Mouse (Mus musculus) naive thymus-derived CD4-positive, alpha-beta T cell, adult 2 months (primary cell): Measurements from ENCODE around the gene Fis1.
"Not testable (repeated sequence)": the region's sequence is repeated elsewhere in the genome, so short reads cannot be mapped to it uniquely, and the experiment has no call there.

Experiments
- DNase-seq: peaks from one replicate; pipeline ENCODE4 v3.0.0-alpha.2; 2011; ENCODE audit warnings: low read depth

Fis1 gene

GRCm38 (mm10) chr5:136940845-136941560, 12.1 kb upstream of the Fis1 start:
- no peak for DNase-seq

- DNase-seq: no peak
These were observed 10.3 kb upstream of the Fis1 start for GRCm38 (mm10) chr5:136942781-136943180.

GRCm38 (mm10) chr5:136943382-136943781, 9.7 kb upstream of the Fis1 start:
- DNase-seq: no peak

- DNase-seq: no peak
These were observed 8.0 kb upstream of the Fis1 start for GRCm38 (mm10) chr5:136945084-136945483.

- no peak for DNase-seq
These were observed 5.2 kb upstream of the Fis1 start for GRCm38 (mm10) chr5:136947874-136948273.

GRCm38 (mm10) chr5:136949551-136950336, 3.3 kb upstream of the Fis1 start:
- not testable (repeated sequence) for DNase-seq

GRCm38 (mm10) chr5:136950521-136950920, 2.6 kb upstream of the Fis1 start:
- no peak for DNase-seq

- no peak for DNase-seq
These were observed 922 bp upstream of the Fis1 start for GRCm38 (mm10) chr5:136952153-136952552.

GRCm38 (mm10) chr5:136953440-136953951, 421 bp downstream of the Fis1 start:
- DNase-seq: peak; percentile 19

- DNase-seq: no peak
These were observed 2.5 kb downstream of the Fis1 start for GRCm38 (mm10) chr5:136955622-136956021.

- no peak for DNase-seq
These were observed 4.2 kb downstream of the Fis1 start for GRCm38 (mm10) chr5:136957250-136957649.

GRCm38 (mm10) chr5:136958991-136959605, 6.0 kb downstream of the Fis1 start:
- DNase-seq: no peak

GRCm38 (mm10) chr5:136960053-136960452, 7.0 kb downstream of the Fis1 start:
- DNase-seq: no peak

- DNase-seq: no peak
These were observed 8.4 kb downstream of the Fis1 start for GRCm38 (mm10) chr5:136961334-136961982.

GRCm38 (mm10) chr5:136961983-136962461, 8.9 kb downstream of the Fis1 start:
- DNase-seq: peak; percentile 91

GRCm38 (mm10) chr5:136962501-136962900, 9.4 kb downstream of the Fis1 start:
- DNase-seq: peak; percentile 85

GRCm38 (mm10) chr5:136962966-136963540, 10.0 kb downstream of the Fis1 start:
- no peak for DNase-seq

- no peak for DNase-seq
These were observed 12.1 kb downstream of the Fis1 start for GRCm38 (mm10) chr5:136965210-136965609.

GRCm38 (mm10) chr5:136965686-136966085, 12.6 kb downstream of the Fis1 start:
- DNase-seq: no peak

GRCm38 (mm10) chr5:136966331-136966730, 13.3 kb downstream of the Fis1 start, which contains the start of gene Cldn15:
Gene Cldn15 (plus strand): TSS chr5:136966616.
- DNase-seq: no peak

GRCm38 (mm10) chr5:136966861-136967455, 13.9 kb downstream of the Fis1 start:
- DNase-seq: no peak
